Mouse (Mus musculus) spleen, adult 2 months (tissue): ENCODE results near the gene Syngr3. TPM values are rescaled to one million over a fixed set of nuclear protein-coding genes. Genes with fewer than 3 reads are reported as not detected.
A peak's percentile ranks its signal among the peaks of the same experiment; 100 is the strongest.

Source experiments
- DNase-seq, 2 experiments: peaks; one replicate each; pipeline versions ENCODE4 v3.0.0 to v3.0.0-alpha.2; 2012 to 2021; ENCODE audit warnings: low spot score in 2 of 2, low read depth in 1 of 2
- H3K27ac ChIP-seq: fragments of 200-500 bp; 2 replicates; pipeline ENCODE4 v1.5.1; 2012; ENCODE audit warnings: low read length, inconsistent platforms; ENCODE audit not compliant: insufficient read depth
- H3K27me3 ChIP-seq: fragments of 200-500 bp; 2 replicates; pipeline ENCODE4 v1.6.1; 2012; ENCODE audit warnings: mild to moderate bottlenecking, moderate library complexity, low read length, inconsistent platforms; ENCODE audit not compliant: control insufficient read depth, insufficient read depth
- H3K36me3 ChIP-seq: fragments of 200-500 bp; 2 replicates; pipeline ENCODE4 v1.6.1; 2012; ENCODE audit warnings: mild to moderate bottlenecking, low read length, inconsistent platforms; ENCODE audit not compliant: control insufficient read depth, insufficient read depth
- H3K4me1 ChIP-seq: fragments of 200-500 bp; 2 replicates; pipeline ENCODE4 v1.6.1; 2011; ENCODE audit warnings: inconsistent platforms; ENCODE audit not compliant: control insufficient read depth, insufficient read depth, insufficient read length
- H3K4me3 ChIP-seq: fragments of 200-500 bp; 2 replicates; pipeline ENCODE4 v1.5.1; 2011; ENCODE audit warnings: mild to moderate bottlenecking, inconsistent platforms; ENCODE audit not compliant: insufficient read depth, insufficient read length; ENCODE audit errors: extremely low read depth
- CTCF ChIP-seq: fragments of 200-500 bp; IDR thresholded peaks from 2 replicates; pipeline ENCODE4 v1.5.1; 2011; ENCODE audit warnings: mild to moderate bottlenecking, inconsistent platforms; ENCODE audit not compliant: insufficient read depth, insufficient read length, insufficient replicate concordance; ENCODE audit errors: extremely low read depth
- POLR2A ChIP-seq: fragments of 200-500 bp; IDR thresholded peaks from 2 replicates; pipeline ENCODE4 v1.6.1; 2011; ENCODE audit warnings: low read depth, low read length, inconsistent platforms
- WGBS: fragments of 180-500 bp; shearing (Covaris S2); methylation state at CpG from one replicate; pipeline ENCODE4 v1.1.7; 2018; 5-methylcytosine and 5-hydroxymethylcytosine counted together
- polyA plus RNA-seq: library from polyadenylated mRNA; depleted of rRNA; stranded (reverse); fragments of >200 nt; gene quantifications from 2 replicates; pipeline ENCODE4 v1.2.3, GENCODE M21; 2012

Gene Syngr3
- polyA plus RNA-seq, 1 experiment = 0.23 TPM

DNA sequence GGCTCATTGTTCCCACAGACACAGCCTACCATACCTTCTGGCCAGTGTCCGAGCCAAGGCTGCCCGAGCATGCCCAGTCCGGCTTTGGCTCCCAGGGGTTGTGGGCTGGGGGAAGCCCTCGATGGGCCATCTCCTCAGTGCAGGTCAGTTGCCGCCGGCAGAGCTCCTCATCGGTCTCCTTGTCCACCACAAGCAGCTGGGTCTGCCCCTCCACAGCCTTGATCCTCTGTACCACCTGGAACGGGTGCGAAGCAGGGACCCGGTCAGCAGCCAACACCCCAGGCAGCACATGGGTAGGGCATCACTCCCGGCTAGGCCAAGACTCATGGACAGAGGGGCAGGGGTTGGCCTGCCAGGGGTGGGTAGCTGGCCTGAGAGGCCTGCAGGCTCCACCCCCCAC lies 42.3 kb downstream of the Syngr3 start:
- TF ChIP-seq POLR2A = no peak
- TF ChIP-seq CTCF = no peak

DNA sequence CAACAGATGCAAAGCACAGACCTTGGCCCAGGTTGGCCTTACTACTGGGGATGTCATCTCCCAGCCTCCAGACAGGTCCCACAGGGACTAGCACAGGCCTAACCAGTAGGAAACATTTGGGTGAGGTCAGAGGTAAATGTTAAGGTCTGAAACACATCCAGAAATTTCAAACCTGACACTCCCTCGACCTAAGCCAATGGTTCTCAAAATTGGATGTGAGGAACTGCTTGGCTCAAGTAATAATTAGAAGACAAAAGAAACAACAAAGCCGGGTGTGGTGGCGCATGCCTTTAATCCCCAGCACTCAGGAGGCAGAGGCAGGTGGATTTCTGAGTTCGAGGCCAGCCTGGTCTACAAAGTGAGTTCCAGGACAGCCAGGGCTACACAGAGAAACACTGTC lies 43.4 kb downstream of the Syngr3 start:
- 84% methylated on average over 4 of the region's 4 CpGs for WGBS
- Histone ChIP-seq H3K27me3 (peaks cover 8% of the 10 kb centered on the region), H3K4me3 (no peak overlapping the region), H3K36me3 (no peaks in the 10 kb centered on the region), H3K27ac (no peak overlapping the region), H3K4me1 (peaks cover 4% of the 10 kb centered on the region)
- no peak for DNase-seq
- TF ChIP-seq CTCF (no peak), POLR2A (no peak)

More for the DNA sequence above, 42.3 kb downstream of the Syngr3 start:
- Histone ChIP-seq H3K27ac (no peak overlapping the region; the same call in 1 of the 2 replicates), H3K36me3 (no peaks in the 10 kb centered on the region), H3K27me3 (peaks cover 8% of the 10 kb centered on the region), H3K4me1 (peaks cover 4% of the 10 kb centered on the region), H3K4me3 (no peak overlapping the region)
- 88% methylated on average over 11 of the region's 11 CpGs for WGBS
- no peak for DNase-seq

DNA sequence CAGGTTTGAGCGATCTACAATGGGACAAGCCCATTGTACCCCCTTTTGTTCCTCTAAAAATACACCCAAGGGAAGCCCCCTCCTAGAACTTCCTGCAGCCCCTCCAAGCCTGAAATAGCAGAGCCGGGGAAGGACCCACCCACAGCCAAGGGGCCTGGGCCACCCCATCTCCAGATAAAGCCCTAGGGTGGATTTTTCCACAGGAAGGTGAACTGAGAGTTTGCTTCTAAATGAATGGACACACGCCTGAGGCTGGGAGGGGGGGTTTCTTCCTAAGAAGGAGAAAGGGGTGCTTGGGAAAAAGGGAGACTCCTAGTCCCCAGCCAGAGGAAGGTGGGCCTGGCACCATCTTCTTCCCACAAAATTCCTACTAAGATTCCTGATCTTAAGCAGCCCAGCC lies 43.8 kb downstream of the Syngr3 start:
- no peak overlapping the region for H3K4me3 ChIP-seq

DNA sequence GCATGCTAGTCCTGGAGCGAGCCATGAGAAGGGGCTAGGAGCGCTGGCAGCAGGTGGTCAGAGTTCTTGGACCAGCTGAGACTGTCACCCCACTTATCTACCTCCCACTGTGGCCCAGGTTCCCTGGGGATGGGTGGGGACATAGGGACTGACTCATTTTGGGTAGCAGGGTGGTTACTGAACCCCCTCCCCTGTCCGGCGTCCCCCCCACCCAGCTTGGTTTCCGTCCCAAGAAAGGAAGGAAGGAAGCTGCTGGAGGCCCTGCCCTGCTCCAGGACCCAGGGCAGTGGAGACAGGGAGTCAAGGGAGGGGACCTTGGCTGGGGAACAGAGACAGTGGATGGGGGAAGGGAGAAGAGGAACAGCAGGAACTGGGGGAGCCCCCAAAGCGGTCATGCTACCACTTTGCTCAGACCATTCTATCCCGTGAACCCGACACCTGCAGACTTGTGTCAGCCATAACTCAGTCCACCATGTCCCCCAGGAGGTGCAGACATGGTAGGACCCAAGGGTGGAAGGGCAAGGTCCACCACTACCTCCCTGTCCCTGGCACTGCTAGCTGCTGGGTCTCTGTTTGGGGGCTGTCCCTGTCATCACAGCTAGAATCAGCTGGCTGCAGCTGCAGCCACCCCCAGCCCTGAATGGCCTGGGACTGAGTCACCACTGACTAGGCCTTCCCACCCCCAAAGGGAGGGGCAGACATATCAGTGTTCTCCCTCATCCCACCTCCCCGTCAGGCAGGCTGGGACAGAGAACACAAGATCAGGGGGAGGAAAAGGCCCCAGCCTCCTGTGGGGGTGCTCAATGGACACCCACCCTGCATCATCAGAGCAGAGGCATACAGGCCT lies 44.7 kb downstream of the Syngr3 start:
- TF ChIP-seq POLR2A = no peak
- TF ChIP-seq CTCF = no peak
- no peak overlapping the region for H3K4me3 ChIP-seq
- peak overlapping the region; percentile 69 for H3K27ac ChIP-seq
- H3K36me3 ChIP-seq = no peaks in the 10 kb centered on the region
- 78% methylated on average over 9 of the region's 9 CpGs for WGBS
- peaks cover 4% of the 10 kb centered on the region; the same call in 1 of the 2 replicates for H3K27me3 ChIP-seq
- H3K4me1 ChIP-seq = peaks cover 4% of the 10 kb centered on the region
- no peak for DNase-seq

More for the DNA sequence above, 43.8 kb downstream of the Syngr3 start:
- WGBS = 92% methylated on average over 3 of the region's 3 CpGs
- no peak for DNase-seq
- Histone ChIP-seq H3K27ac (peak overlapping the region; percentile 17; the same call in 1 of the 2 replicates), H3K4me1 (peaks cover 4% of the 10 kb centered on the region), H3K27me3 (peaks cover 8% of the 10 kb centered on the region), H3K36me3 (no peaks in the 10 kb centered on the region)
- TF ChIP-seq CTCF (no peak), POLR2A (no peak)

DNA sequence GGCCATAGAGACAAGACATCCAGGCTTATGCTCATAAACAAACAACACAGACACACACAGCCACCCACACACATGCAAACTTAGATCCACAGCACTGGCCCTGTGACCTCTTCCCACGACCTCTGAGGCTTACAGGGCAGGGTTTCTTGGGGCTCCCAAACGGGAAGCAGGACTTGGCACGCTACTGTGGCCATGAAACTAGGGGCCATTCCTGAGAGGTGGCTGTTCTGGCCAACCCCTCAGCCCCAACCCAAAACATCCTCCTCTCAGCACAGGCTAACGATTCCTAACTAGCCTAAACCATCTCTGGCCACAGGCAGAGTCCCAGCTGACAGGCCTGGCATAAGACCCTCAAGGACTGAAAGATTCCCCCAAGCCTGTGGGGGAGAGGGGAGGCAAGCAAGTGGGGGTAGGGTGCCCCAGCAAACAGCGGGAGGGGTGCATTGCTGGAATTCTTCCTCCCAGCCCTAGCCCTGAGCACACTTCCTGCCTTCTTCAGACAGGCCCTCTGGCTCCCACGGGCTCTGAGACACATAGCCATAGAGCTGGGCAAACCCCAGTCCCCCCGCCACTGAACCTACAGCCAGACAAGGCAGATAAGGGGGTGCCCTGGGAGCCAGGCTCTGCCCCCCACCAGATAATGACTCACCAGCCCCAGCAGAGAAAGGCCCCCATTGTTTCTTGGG lies 45.6 kb downstream of the Syngr3 start:
- Histone ChIP-seq H3K4me3 (no peak overlapping the region), H3K36me3 (no peaks in the 10 kb centered on the region), H3K27me3 (no peaks in the 10 kb centered on the region), H3K27ac (peak overlapping the region; percentile 69), H3K4me1 (no peaks in the 10 kb centered on the region; the same call in 1 of the 2 replicates)
- DNase-seq = no peak
- TF ChIP-seq CTCF (no peak), POLR2A (no peak)
- whole genome bisulfite sequencing = 59% methylated on average over 7 of the region's 7 CpGs

DNA sequence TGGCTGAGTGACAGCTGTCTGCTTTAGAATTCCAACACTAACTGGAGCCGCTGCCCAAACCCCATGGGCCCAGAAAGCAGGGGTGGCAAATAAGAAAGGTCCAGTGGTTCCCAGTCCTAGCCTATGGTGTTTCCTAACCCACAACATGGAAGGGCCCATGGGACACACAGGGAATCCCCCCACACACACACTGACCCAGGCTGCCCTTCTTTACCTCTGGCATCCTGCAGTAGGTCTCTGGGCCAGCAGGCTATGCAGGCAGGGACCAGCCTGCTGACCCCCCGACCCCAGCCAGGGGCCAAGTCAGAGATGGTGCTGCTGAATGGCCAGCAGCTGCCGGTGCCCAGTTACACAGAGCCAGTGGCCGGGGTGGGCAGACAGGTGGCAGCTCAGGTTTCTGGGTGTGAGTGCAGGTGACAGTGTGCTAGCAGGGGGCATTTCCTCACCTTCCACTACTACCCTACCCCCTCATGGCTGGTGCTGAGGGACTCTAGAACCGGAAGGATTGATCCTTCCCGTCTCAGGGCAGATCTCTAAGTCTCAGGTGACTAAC lies 46.9 kb downstream of the Syngr3 start:
- no peak for DNase-seq
- Histone ChIP-seq H3K27me3 (no peaks in the 10 kb centered on the region), H3K27ac (no peak overlapping the region), H3K4me1 (no peaks in the 10 kb centered on the region; the same call in 1 of the 2 replicates), H3K36me3 (no peaks in the 10 kb centered on the region), H3K4me3 (no peak overlapping the region)
- TF ChIP-seq CTCF (no peak), POLR2A (no peak)
- WGBS = 82% methylated on average over 6 of the region's 6 CpGs

DNA sequence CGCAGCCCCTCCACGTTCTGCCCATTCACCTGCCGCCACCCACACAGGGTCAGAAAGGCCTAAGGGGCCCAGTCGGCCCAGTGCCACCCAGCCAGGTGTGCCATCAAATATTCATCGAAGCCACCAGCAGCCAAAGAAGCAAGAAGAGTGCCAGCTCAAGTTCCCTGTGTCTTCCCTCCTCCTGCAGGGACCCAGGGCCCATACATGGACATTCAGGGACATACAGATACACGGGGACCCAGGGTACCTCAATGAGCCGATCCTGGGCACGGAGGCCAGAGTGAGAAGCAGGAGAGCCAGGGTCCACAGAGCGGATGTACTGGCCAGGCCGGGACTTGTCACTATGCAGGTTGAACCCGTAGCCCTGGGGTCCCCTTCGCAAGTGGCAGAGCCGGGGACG lies 47.8 kb downstream of the Syngr3 start:
- WGBS = 93% methylated on average over 14 of the region's 14 CpGs
- Histone ChIP-seq H3K4me1 (no peaks in the 10 kb centered on the region; the same call in 1 of the 2 replicates), H3K27ac (no peak overlapping the region), H3K4me3 (no peak overlapping the region), H3K36me3 (no peaks in the 10 kb centered on the region), H3K27me3 (no peaks in the 10 kb centered on the region)
- TF ChIP-seq CTCF (no peak), POLR2A (no peak)
- DNase-seq = no peak
